Mouse (Mus musculus): ENCODE data around the gene Tenm3.
"Not testable (repeated sequence)": the region's sequence is repeated elsewhere in the genome, so short reads cannot be mapped to it uniquely, and the experiment has no call there.

Gene Tenm3

DNA sequence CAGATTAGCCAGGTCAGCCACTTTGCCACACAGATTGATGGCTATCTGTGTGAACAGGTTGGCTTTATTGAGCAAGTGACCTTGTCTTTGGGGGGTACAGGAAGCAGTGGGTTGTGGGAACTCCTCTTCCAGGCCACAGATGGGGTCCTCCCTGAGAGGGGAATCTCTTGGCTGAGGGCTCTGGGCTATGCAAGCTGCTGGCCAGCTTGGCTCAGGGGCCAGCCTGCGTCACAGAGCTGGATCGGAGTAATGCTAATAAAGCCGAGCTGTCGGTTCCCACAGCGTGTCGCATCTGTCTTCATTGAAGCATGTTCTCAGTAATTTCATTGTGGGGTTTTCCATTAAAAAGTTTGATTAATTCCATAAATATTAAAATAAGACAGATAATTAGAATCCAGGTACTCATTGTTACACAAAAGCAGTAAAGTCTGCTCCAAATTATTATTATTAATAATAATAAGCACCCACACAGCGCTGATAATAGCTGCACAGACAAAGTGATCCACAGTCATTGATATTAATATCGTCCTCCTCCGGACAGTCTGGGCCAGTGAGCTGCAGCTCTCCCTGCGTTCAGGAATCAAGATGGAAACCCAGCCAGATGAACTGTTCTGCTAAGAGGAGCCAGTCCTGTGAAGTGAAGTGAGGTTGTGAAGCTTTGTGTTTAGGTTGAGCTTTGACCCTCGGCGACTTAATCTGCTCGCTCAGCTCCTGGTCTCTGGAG, 639.5 kb downstream of the Tenm3 start:
- no peak for DNase-seq (ENCODE audit: low spot score in 2 of 2)

DNA sequence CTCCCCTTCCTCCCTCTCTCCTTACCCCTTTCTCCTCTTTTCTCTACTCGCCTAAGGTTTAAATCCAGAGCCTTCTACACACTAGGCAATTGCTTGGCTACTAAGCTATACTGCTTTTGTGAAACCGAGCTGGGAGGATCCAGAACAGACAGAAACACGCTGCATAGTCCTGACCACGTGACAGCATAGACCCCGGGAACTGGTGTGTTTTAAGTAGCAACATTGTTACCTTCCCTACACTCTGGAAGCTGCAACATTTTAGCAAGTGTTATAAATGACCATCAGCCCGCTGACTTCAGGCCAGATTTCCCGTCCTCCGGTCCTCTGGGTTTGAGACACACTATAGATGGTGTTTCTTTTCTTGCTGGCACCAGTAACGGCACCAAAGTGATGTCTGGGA, 640.1 kb downstream of the Tenm3 start:
- DNase-seq (ENCODE audit: low spot score in 2 of 2) = no peak

DNA sequence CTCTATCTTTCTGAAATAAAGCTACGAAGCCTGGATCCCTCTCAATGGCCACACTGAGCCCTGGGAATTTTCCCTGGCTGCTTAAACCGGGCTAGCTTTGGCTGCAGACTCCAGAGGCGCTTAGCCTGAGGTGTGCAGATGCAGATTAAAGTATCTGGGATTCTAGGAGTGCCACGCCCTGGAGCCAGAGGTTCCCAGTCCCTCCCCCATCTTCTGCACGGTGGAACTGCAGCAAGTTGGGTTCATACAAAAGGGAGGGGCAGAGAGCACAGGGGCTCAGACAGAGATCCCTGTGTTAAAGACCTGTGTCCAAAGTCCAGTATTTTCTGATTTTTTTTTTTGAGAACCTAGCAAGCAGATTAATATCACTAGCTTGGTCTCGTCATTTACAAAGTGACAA, 640.6 kb downstream of the Tenm3 start:
- DNase-seq (ENCODE audit: low spot score in 2 of 2) = no peak

DNA sequence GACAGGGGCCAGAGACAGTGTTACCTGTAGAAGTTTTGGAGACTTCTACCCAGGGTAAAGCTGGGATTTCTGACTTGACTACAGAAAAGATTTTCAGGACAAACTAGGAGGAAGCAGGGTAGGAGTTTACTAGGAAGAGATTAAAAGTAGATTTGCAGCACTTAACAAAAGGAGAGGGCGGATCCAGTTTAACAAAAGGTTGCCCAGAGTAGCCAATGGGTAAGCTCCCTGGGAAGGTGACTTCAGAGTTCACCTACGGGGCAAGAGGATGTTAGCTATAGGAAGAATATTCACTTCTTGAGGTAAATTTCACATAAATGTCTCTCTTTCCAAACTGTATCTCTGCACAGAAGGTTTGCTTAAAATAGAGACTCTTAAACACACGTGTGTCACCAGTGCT, 641.1 kb downstream of the Tenm3 start:
- no peak for DNase-seq (ENCODE audit: low spot score in 2 of 2)

DNA sequence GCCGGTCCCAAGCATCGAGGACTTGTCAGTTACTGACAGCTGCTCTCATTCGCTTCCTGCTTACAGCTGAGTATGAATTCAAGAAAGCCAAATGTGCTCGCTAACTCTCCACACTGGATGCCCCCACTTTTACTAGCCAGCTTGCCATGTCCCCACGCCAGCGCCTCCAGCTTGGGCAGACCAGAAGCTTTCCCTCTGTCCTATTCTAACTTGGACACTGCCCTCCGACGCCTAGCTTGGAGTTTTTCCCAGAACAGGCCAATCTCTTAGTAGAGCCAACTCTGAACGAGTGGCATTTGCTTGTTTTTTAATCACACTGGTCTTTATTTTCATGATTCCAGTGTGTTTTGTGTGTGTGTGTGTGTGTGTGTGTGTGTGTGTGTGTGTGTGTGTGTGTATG, 644.6 kb downstream of the Tenm3 start:
- DNase-seq (ENCODE audit: low spot score in 2 of 2) = no peak

DNA sequence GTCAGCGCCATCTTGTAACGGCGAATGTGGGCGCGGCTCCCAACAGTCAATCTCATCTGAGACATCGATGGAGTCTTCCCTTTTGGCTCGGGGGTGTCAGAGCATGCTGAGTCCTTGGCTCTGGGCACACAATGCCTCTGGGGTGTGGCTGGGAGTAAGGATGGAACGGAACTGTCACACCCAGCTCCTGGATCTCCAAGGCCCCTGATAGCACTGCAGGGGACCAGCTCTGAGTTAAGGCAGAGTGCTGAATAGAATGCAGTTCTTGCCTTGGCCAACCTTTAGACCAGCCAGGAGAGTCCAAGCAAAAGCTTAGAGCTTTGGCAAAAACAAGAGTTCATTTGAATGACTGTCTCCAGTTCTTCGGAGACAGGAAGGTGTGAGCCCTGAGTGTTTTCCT, 647.8 kb downstream of the Tenm3 start:
- DNase-seq (ENCODE audit: low spot score in 2 of 2) = no peak

DNA sequence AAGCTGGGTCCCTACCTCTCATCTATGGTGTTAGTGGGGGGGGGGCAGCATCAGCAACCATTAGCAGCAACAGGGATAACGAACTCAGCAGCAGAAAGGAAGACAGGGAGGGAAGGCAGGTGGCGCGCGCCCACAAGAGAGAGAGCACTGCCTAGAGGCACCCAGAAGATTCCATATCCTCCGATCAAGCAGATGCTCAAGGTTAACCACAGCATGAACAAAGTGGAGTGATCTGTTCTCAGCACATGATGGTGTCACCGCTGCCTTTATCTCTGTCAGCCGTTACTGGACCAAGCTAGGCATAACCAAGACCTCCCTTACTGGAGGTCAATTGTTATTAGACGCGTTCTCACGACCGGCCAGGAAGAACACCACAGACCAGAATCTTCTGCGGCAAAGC, 655.2 kb downstream of the Tenm3 start:
- no peak for DNase-seq (ENCODE audit: low spot score in 2 of 2)

DNA sequence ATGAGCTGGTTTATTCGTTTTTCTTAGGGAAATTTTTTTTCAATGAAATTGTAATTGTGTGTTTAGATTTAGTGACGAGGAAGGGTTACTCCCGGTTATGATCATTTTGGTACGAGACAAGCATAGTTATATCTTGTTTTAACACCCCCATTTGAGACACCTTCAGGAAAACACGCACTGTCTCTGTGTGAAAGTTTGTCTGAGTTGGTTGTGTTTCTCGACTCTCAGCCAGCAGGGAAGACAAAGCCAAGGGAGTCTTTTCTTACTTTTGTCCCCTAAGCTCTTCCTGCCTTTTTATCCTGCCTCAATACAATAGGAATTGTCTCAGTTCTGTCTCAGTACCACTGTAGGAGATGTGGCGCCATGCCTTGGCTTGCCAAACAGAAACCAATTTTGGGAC, 660.0 kb downstream of the Tenm3 start:
- DNase-seq (ENCODE audit: low spot score in 2 of 2) = no peak

DNA sequence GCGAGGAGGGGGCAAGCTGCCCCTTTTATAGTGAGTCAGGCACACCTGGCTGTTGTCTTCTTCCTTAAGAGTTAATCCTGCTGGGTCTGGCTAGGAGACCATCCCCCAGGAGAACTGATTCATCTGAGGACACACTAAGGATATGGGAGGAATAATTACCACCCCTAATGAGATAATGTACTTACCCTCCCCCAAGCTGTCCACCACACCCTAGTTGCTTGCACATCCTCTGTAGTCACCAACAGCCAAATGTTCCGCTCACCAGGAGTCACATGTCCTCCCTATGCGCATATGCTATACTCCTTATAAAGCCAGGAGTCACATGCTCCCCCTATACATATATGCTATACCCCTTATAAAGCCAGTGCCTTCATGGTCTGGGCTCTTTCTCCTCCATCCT, 662.8 kb downstream of the Tenm3 start:
- no peak for DNase-seq (ENCODE audit: low spot score in 2 of 2)

DNA sequence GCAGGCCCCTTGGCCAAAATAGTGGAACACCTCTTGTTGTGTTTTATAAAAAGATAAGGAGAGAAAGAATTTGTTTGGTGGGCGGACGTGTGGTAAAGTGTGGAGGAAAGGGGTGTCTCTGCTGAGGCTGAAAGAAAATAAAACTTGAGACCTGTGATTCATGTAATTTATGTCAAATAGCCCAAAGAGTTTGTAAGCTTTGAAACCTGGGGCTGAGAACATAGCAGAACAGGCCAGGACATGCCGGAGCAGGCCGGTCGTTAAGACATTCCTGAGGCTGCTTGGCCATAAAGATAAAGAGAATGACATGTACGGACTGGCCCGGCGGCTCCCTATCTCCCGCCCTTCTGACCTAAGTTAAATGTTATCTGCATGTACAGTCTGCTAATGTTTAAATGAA, 663.6 kb downstream of the Tenm3 start:
- not testable (repeated sequence) for DNase-seq (ENCODE audit: low spot score in 2 of 2)

DNA sequence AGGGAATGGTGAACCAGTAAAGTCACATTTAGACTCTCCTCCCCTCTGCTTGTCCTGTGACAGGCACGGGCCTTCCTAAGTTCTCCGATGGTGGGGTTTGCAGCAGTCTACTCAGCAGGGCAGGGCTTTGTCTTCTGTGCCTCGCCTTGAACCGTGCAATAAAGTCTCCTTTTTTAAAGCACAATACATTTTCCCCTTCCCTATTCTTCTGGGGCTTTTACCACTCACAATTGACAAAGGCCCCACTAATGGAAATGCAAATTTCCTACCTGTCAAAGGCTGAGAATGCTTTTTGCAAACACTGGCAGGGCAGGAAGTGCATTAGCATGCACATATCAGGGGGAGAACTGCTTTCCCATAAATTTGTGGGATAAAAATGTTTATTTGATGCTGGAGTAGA, 664.8 kb downstream of the Tenm3 start:
- DNase-seq (ENCODE audit: low spot score in 2 of 2) = no peak

DNA sequence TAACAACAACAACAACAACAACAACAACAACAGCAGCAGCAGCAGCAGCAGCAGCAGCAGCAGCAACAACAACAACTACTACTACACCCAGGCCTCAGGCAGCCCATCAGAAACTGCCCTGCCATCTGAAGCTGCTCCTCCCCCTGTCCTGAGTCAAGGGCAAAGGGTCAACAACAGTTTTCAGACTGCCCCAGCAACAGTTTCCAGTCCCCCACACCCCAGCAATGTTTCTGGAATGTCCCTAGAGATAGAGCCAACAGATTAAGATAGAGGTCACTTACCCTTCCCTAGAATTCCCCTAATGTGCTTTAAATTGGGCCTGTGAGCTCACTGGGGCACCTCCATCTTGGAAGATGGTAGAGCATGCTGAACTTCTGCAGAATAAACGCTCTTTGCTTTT, 665.9 kb downstream of the Tenm3 start:
- DNase-seq (ENCODE audit: low spot score in 2 of 2) = no peak
